Mouse (Mus musculus) liver, embryonic 14.5 days (tissue): ENCODE data around the gene Iqschfp.

Experiments used
- CTCF ChIP-seq: IDR thresholded peaks from 2 replicates; pipeline ENCODE4 v1.5.1; 2016; ENCODE audit warnings: antibody characterized with exemption, low read depth, control low read depth
- EP300 ChIP-seq: IDR thresholded peaks from 2 replicates; pipeline ENCODE4 v1.6.1; 2016; ENCODE audit warnings: antibody characterized with exemption, low read depth

- TF ChIP-seq EP300: no peak
- TF ChIP-seq CTCF: no peak
Measured at GRCm38 (mm10) chr3:68105081-68105685, 213.2 kb downstream of the Iqschfp start.
